Mouse (Mus musculus): ENCODE data around the gene Vmn1r166.
"Not testable (repeated sequence)": the region's sequence is repeated elsewhere in the genome, so short reads cannot be mapped to it uniquely, and the experiment has no call there.

The Vmn1r166 gene

GRCm38 (mm10) chr7:23251582-23251981 is at the start of gene Vmn1r166:
Vmn1r166 (minus strand) TSS chr7:23251682.
- DNase-seq (ENCODE audit: extremely low read depth, insufficient read length, low spot score): not testable (repeated sequence)

DNA sequence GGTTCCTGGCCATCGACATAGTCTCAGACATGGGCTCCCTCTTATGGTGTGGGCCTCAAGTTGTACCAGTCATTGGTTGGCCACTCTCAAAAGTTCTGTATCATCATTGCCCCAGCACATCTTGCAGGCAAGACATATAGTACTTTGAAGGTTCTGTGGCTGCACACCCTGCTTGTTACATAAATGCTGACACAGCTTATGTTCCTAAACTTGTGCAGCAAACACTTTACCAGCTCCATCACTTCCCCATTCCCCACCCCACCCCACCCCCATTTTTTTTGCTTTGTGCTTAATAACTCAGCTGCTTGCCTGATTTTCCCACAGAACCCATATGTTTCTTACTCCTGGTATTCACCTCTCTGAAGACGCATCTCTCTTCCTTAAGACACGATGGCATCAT is 49.4 kb upstream of the Vmn1r166 start, which contains the start of gene Nlrp4e:
Gene Nlrp4e, plus strand, starts transcription at position 301 of the 400 bp plus-strand sequence.
- DNase-seq (ENCODE audit: extremely low read depth, insufficient read length, low spot score): not testable (repeated sequence)

DNA sequence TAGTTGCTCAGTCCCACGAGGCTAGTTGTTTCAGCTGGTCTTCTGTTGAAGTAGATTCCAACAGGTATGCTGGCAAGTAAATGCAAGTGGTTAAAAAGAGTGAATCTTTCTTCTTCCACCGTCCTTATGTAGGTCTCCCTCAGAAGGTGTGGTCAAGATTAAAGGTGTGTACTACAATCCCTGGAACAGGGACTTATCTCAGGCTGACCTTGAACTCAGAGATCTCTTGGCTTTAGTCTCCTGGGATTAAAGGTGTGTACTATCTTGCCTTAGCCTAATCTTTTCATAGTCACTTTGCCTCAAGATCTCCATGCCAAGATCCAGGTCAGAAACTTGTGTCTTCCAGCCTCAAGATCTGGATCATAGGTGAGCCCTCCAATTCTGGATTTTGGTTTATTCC is 27.3 kb upstream of the Vmn1r166 start, which contains the start of gene Gm6902:
Gene Gm6902, minus strand, starts transcription at position 101 of the 400 bp plus-strand sequence.
- not testable (repeated sequence) for DNase-seq (ENCODE audit: extremely low read depth, insufficient read length, low spot score)

GRCm38 (mm10) chr7:23217032-23217431 is 34.5 kb downstream of the Vmn1r166 start, which contains the start of gene Vmn1r165:
Vmn1r165 (plus strand) TSS chr7:23217332.
- DNase-seq (ENCODE audit: extremely low read depth, insufficient read length, low spot score): not testable (repeated sequence)
